Mouse (Mus musculus): ENCODE results near the gene Sox9. TPM values are rescaled to one million over a fixed set of nuclear protein-coding genes. Genes with fewer than 3 reads are reported as not detected.

The Sox9 gene
- 19.2 and 21.8 TPM in 2 replicates for polyA plus RNA-seq (2012; rRNA removed)

- TF ChIP-seq POLR2A (IDR thresholded peaks at IDR 0.05; ENCODE audit: extremely low read depth, insufficient read depth, low read length) (peak; percentile 98), CTCF (IDR thresholded peaks at IDR 0.05; ENCODE audit: extremely low read depth, insufficient read depth, low read length) (no peak)
- no peaks in the 10 kb centered on the region for H3K4me1 ChIP-seq (ENCODE audit: control insufficient read depth, insufficient read depth, low read length)
- H3K4me3 ChIP-seq (ENCODE audit: insufficient read depth, low read length) = peak within 1 kb of the TSS; percentile 76
- 0 out of 2 replicates have a peak within 1 kb of the TSS, but pooled peaks have one; percentile 67 for H3K27ac ChIP-seq (ENCODE audit: insufficient read depth, low read length)
Observed at GRCm38 (mm10) chr11:112781994-112782356, at the start of gene Sox9. Sox9 (plus strand) TSS chr11:112782224.

- TF ChIP-seq CTCF (IDR thresholded peaks at IDR 0.05; ENCODE audit: extremely low read depth, insufficient read depth, low read length) (no peak), POLR2A (IDR thresholded peaks at IDR 0.05; ENCODE audit: extremely low read depth, insufficient read depth, low read length) (no peak)
- Histone ChIP-seq H3K4me1 (ENCODE audit: control insufficient read depth, insufficient read depth, low read length) (peaks cover 2% of the 10 kb centered on the region; the same call in 1 of the 2 replicates), H3K4me3 (ENCODE audit: insufficient read depth, low read length) (no peak overlapping the region), H3K27ac (ENCODE audit: insufficient read depth, low read length) (no peak overlapping the region)
Observed at GRCm38 (mm10) chr11:112732401-112732800, 49.6 kb upstream of the Sox9 start.

GRCm38 (mm10) chr11:112737071-112737470 is 45.0 kb upstream of the Sox9 start:
- Histone ChIP-seq H3K4me1 (ENCODE audit: control insufficient read depth, insufficient read depth, low read length) (peaks cover 2% of the 10 kb centered on the region; the same call in 1 of the 2 replicates), H3K4me3 (ENCODE audit: insufficient read depth, low read length) (no peak overlapping the region), H3K27ac (ENCODE audit: insufficient read depth, low read length) (no peak overlapping the region)
- TF ChIP-seq POLR2A (IDR thresholded peaks at IDR 0.05; ENCODE audit: extremely low read depth, insufficient read depth, low read length) = no peak
- no peak for TF ChIP-seq CTCF (IDR thresholded peaks at IDR 0.05; ENCODE audit: extremely low read depth, insufficient read depth, low read length)

GRCm38 (mm10) chr11:112739681-112740080 is 42.3 kb upstream of the Sox9 start:
- no peak for TF ChIP-seq POLR2A (IDR thresholded peaks at IDR 0.05; ENCODE audit: extremely low read depth, insufficient read depth, low read length)
- no peak for TF ChIP-seq CTCF (IDR thresholded peaks at IDR 0.05; ENCODE audit: extremely low read depth, insufficient read depth, low read length)
- H3K4me3 ChIP-seq (ENCODE audit: insufficient read depth, low read length) = no peak overlapping the region
- H3K27ac ChIP-seq (ENCODE audit: insufficient read depth, low read length) = no peak overlapping the region

GRCm38 (mm10) chr11:112756516-112756915 is 25.5 kb upstream of the Sox9 start:
- TF ChIP-seq CTCF (IDR thresholded peaks at IDR 0.05; ENCODE audit: extremely low read depth, insufficient read depth, low read length) = no peak
- no peak for TF ChIP-seq POLR2A (IDR thresholded peaks at IDR 0.05; ENCODE audit: extremely low read depth, insufficient read depth, low read length)
- Histone ChIP-seq H3K4me3 (ENCODE audit: insufficient read depth, low read length) (no peak overlapping the region), H3K4me1 (ENCODE audit: control insufficient read depth, insufficient read depth, low read length) (no peaks in the 10 kb centered on the region), H3K27ac (ENCODE audit: insufficient read depth, low read length) (no peak overlapping the region)

More at GRCm38 (mm10) chr11:112739681-112740080, 42.3 kb upstream of the Sox9 start:
- no peaks in the 10 kb centered on the region for H3K4me1 ChIP-seq (ENCODE audit: control insufficient read depth, insufficient read depth, low read length)

GRCm38 (mm10) chr11:112758056-112758455 is 24.0 kb upstream of the Sox9 start:
- H3K4me1 ChIP-seq (ENCODE audit: control insufficient read depth, insufficient read depth, low read length) = no peaks in the 10 kb centered on the region
- no peak for TF ChIP-seq POLR2A (IDR thresholded peaks at IDR 0.05; ENCODE audit: extremely low read depth, insufficient read depth, low read length)
- no peak for TF ChIP-seq CTCF (IDR thresholded peaks at IDR 0.05; ENCODE audit: extremely low read depth, insufficient read depth, low read length)
- no peak overlapping the region for H3K4me3 ChIP-seq (ENCODE audit: insufficient read depth, low read length)
- H3K27ac ChIP-seq (ENCODE audit: insufficient read depth, low read length) = no peak overlapping the region

GRCm38 (mm10) chr11:112766956-112767355 is 15.1 kb upstream of the Sox9 start:
- no peak for TF ChIP-seq CTCF (IDR thresholded peaks at IDR 0.05; ENCODE audit: extremely low read depth, insufficient read depth, low read length)
- TF ChIP-seq POLR2A (IDR thresholded peaks at IDR 0.05; ENCODE audit: extremely low read depth, insufficient read depth, low read length) = no peak
- H3K4me3 ChIP-seq (ENCODE audit: insufficient read depth, low read length) = no peak overlapping the region

GRCm38 (mm10) chr11:112767531-112768041 is 14.4 kb upstream of the Sox9 start:
- H3K4me1 ChIP-seq (ENCODE audit: control insufficient read depth, insufficient read depth, low read length) = no peaks in the 10 kb centered on the region
- H3K27ac ChIP-seq (ENCODE audit: insufficient read depth, low read length) = no peak overlapping the region
- TF ChIP-seq POLR2A (IDR thresholded peaks at IDR 0.05; ENCODE audit: extremely low read depth, insufficient read depth, low read length) = no peak
- TF ChIP-seq CTCF (IDR thresholded peaks at IDR 0.05; ENCODE audit: extremely low read depth, insufficient read depth, low read length) = no peak
- no peak overlapping the region for H3K4me3 ChIP-seq (ENCODE audit: insufficient read depth, low read length)

More at GRCm38 (mm10) chr11:112766956-112767355, 15.1 kb upstream of the Sox9 start:
- H3K27ac ChIP-seq (ENCODE audit: insufficient read depth, low read length) = no peak overlapping the region
- no peaks in the 10 kb centered on the region for H3K4me1 ChIP-seq (ENCODE audit: control insufficient read depth, insufficient read depth, low read length)

- no peaks in the 10 kb centered on the region for H3K4me1 ChIP-seq (ENCODE audit: control insufficient read depth, insufficient read depth, low read length)
- TF ChIP-seq POLR2A (IDR thresholded peaks at IDR 0.05; ENCODE audit: extremely low read depth, insufficient read depth, low read length) (no peak), CTCF (IDR thresholded peaks at IDR 0.05; ENCODE audit: extremely low read depth, insufficient read depth, low read length) (no peak)
- H3K4me3 ChIP-seq (ENCODE audit: insufficient read depth, low read length) = no peak overlapping the region
Observed at GRCm38 (mm10) chr11:112772791-112773355, 9.2 kb upstream of the Sox9 start.

GRCm38 (mm10) chr11:112779762-112780161 is 2.3 kb upstream of the Sox9 start:
- H3K27ac ChIP-seq (ENCODE audit: insufficient read depth, low read length) = no peak overlapping the region
- peak; percentile 65 for TF ChIP-seq CTCF (IDR thresholded peaks at IDR 0.05; ENCODE audit: extremely low read depth, insufficient read depth, low read length)
- no peak for TF ChIP-seq POLR2A (IDR thresholded peaks at IDR 0.05; ENCODE audit: extremely low read depth, insufficient read depth, low read length)
- H3K4me3 ChIP-seq (ENCODE audit: insufficient read depth, low read length) = no peak overlapping the region
- no peaks in the 10 kb centered on the region for H3K4me1 ChIP-seq (ENCODE audit: control insufficient read depth, insufficient read depth, low read length)

More at GRCm38 (mm10) chr11:112772791-112773355, 9.2 kb upstream of the Sox9 start:
- H3K27ac ChIP-seq (ENCODE audit: insufficient read depth, low read length) = no peak overlapping the region

Measured in cortical plate, adult 2 months (tissue).